Mouse (Mus musculus) naive thymus-derived CD4-positive, alpha-beta T cell, adult 2 months (primary cell): ENCODE measurements around the gene Zbtb7b.

Experiments
- DNase-seq: peaks from one replicate; pipeline ENCODE4 v3.0.0-alpha.2; 2011; ENCODE audit warnings: low read depth

The Zbtb7b gene

GRCm38 (mm10) chr3:89337062-89337720 lies 57.4 kb downstream of the Zbtb7b start:
- no peak for DNase-seq

GRCm38 (mm10) chr3:89336529-89336928 lies 58.0 kb downstream of the Zbtb7b start:
- DNase-seq: no peak

GRCm38 (mm10) chr3:89333053-89333452 lies 61.5 kb downstream of the Zbtb7b start:
- no peak for DNase-seq

- DNase-seq: no peak
Measured at GRCm38 (mm10) chr3:89332476-89332875, 62.1 kb downstream of the Zbtb7b start.

- DNase-seq: no peak
Measured at GRCm38 (mm10) chr3:89332013-89332412, 62.6 kb downstream of the Zbtb7b start.

GRCm38 (mm10) chr3:89331561-89331960 lies 63.0 kb downstream of the Zbtb7b start:
- DNase-seq: no peak

- no peak for DNase-seq
Measured at GRCm38 (mm10) chr3:89330948-89331347, 63.6 kb downstream of the Zbtb7b start.

- DNase-seq: no peak
Measured at GRCm38 (mm10) chr3:89330346-89330745, 64.2 kb downstream of the Zbtb7b start.

GRCm38 (mm10) chr3:89328623-89329022 lies 66.0 kb downstream of the Zbtb7b start:
- no peak for DNase-seq
